Mouse (Mus musculus): ENCODE data around the gene Pacsin2.

DNA sequence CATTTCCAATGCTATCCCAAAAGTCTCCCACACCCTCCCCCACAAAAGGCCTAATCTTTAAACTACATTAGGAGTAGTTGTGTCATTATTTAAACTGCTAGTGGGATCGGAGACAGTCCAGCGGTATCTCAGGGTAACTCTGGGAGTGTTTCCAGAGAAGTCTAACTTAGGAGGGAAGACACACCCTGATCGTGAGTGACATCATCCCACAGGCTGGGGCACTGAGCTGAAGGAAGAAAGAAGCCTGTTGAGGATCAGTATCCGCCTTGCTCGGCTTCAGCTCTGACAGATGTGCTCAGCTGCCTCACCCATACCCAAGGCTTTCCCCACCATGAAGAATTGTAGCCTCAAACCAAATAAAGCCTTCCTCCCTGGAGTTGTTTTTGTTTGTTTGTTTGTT is 27.5 kb upstream of the Pacsin2 start:
- TF ChIP-seq CTCF (IDR thresholded peaks at IDR 0.05; ENCODE audit: borderline replicate concordance, control insufficient read depth, extremely low read depth, insufficient read depth, low read length, poor library complexity) (no peak), POLR2A (IDR thresholded peaks at IDR 0.05; ENCODE audit: control insufficient read depth, extremely low read depth, insufficient read depth, low read length, poor library complexity) (no peak)

All from thymus, adult 2 months (tissue).